Mouse (Mus musculus): ENCODE measurements around the gene Macrod2. TPM values are rescaled to one million over a fixed set of nuclear protein-coding genes. Genes with fewer than 3 reads are reported as not detected.

The Macrod2 gene
- polyA plus RNA-seq, 1 experiment from 2014 or later = 35.0 TPM

- 94% methylated on average over 11 of the region's 11 CpGs for WGBS
- no peak overlapping the region for H3K4me3 ChIP-seq
Measured at GRCm38 (mm10) chr2:140773456-140773855, 378.3 kb downstream of the Macrod2 start.

GRCm38 (mm10) chr2:140774808-140775370 lies 379.8 kb downstream of the Macrod2 start:
- Histone ChIP-seq H3K4me1 (0 out of 2 replicates have a peak, but pooled peaks cover 4% of the 10 kb centered on the region), H3K27ac (no peak overlapping the region), H3K9me3 (no peaks in the 10 kb centered on the region), H3K4me2 (no peak overlapping the region), H3K27me3 (no peaks in the 10 kb centered on the region), H3K4me3 (no peak overlapping the region), H3K9ac (no peak overlapping the region), H3K36me3 (no peaks in the 10 kb centered on the region)
- no peak for ATAC-seq (ENCODE audit: borderline replicate concordance, extremely low read depth, low FRiP score, low TSS enrichment)
- WGBS = 78% methylated on average over 4 of the region's 4 CpGs

More at GRCm38 (mm10) chr2:140773456-140773855, 378.3 kb downstream of the Macrod2 start:
- Histone ChIP-seq H3K9me3 (no peaks in the 10 kb centered on the region), H3K9ac (no peak overlapping the region), H3K27me3 (no peaks in the 10 kb centered on the region), H3K36me3 (no peaks in the 10 kb centered on the region), H3K4me1 (0 out of 2 replicates have a peak, but pooled peaks cover 4% of the 10 kb centered on the region), H3K4me2 (no peak overlapping the region), H3K27ac (no peak overlapping the region)
- no peak for ATAC-seq (ENCODE audit: borderline replicate concordance, extremely low read depth, low FRiP score, low TSS enrichment)

- Histone ChIP-seq H3K9me3 (no peaks in the 10 kb centered on the region), H3K4me3 (no peak overlapping the region), H3K4me2 (no peak overlapping the region), H3K9ac (no peak overlapping the region), H3K27ac (no peak overlapping the region), H3K36me3 (no peaks in the 10 kb centered on the region), H3K27me3 (no peaks in the 10 kb centered on the region), H3K4me1 (0 out of 2 replicates have a peak, but pooled peaks cover 4% of the 10 kb centered on the region)
- ATAC-seq (ENCODE audit: borderline replicate concordance, extremely low read depth, low FRiP score, low TSS enrichment) = peak; percentile 82; the same call in 1 of the 2 replicates
- 36% methylated on average over 8 of the region's 8 CpGs for WGBS
Measured at GRCm38 (mm10) chr2:140775448-140776101, 380.5 kb downstream of the Macrod2 start.

GRCm38 (mm10) chr2:140778212-140778611 lies 383.1 kb downstream of the Macrod2 start:
- Histone ChIP-seq H3K4me1 (0 out of 2 replicates have a peak, but pooled peaks cover 4% of the 10 kb centered on the region), H3K4me2 (no peak overlapping the region), H3K9ac (no peak overlapping the region), H3K27ac (no peak overlapping the region), H3K36me3 (no peaks in the 10 kb centered on the region), H3K9me3 (no peaks in the 10 kb centered on the region), H3K27me3 (no peaks in the 10 kb centered on the region), H3K4me3 (no peak overlapping the region)
- 73% methylated on average over 13 of the region's 13 CpGs for WGBS
- ATAC-seq (ENCODE audit: borderline replicate concordance, extremely low read depth, low FRiP score, low TSS enrichment) = no peak

GRCm38 (mm10) chr2:140783041-140783440 lies 387.9 kb downstream of the Macrod2 start:
- Histone ChIP-seq H3K9me3 (no peaks in the 10 kb centered on the region), H3K36me3 (no peaks in the 10 kb centered on the region), H3K4me1 (no peaks in the 10 kb centered on the region), H3K9ac (no peak overlapping the region), H3K4me3 (no peak overlapping the region), H3K27ac (no peak overlapping the region), H3K4me2 (no peak overlapping the region), H3K27me3 (no peaks in the 10 kb centered on the region)
- 52% methylated on average over 1 of the region's 1 CpGs for WGBS
- ATAC-seq (ENCODE audit: borderline replicate concordance, extremely low read depth, low FRiP score, low TSS enrichment) = no peak

- H3K27ac ChIP-seq = no peak overlapping the region
- no peaks in the 10 kb centered on the region for H3K36me3 ChIP-seq
- no peaks in the 10 kb centered on the region for H3K4me1 ChIP-seq
- H3K9me3 ChIP-seq = no peaks in the 10 kb centered on the region
- no peak overlapping the region for H3K9ac ChIP-seq
- H3K4me3 ChIP-seq = no peak overlapping the region
- H3K4me2 ChIP-seq = no peak overlapping the region
- no peaks in the 10 kb centered on the region for H3K27me3 ChIP-seq
- ATAC-seq (ENCODE audit: borderline replicate concordance, extremely low read depth, low FRiP score, low TSS enrichment) = no peak
- WGBS = 80% methylated on average over 2 of the region's 2 CpGs
Measured at GRCm38 (mm10) chr2:140784626-140785025, 389.5 kb downstream of the Macrod2 start.

GRCm38 (mm10) chr2:140790363-140790762 lies 395.3 kb downstream of the Macrod2 start:
- no peaks in the 10 kb centered on the region for H3K27me3 ChIP-seq
- no peaks in the 10 kb centered on the region for H3K9me3 ChIP-seq
- H3K4me2 ChIP-seq = no peak overlapping the region
- H3K4me1 ChIP-seq = no peaks in the 10 kb centered on the region
- no peak for ATAC-seq (ENCODE audit: borderline replicate concordance, extremely low read depth, low FRiP score, low TSS enrichment)
- H3K4me3 ChIP-seq = no peak overlapping the region
- no peak overlapping the region for H3K9ac ChIP-seq
- H3K36me3 ChIP-seq = no peaks in the 10 kb centered on the region
- WGBS = 39% methylated on average over 5 of the region's 5 CpGs
- no peak overlapping the region for H3K27ac ChIP-seq

GRCm38 (mm10) chr2:140793886-140794608 lies 398.9 kb downstream of the Macrod2 start:
- Histone ChIP-seq H3K4me3 (no peak overlapping the region), H3K27ac (no peak overlapping the region), H3K36me3 (no peaks in the 10 kb centered on the region), H3K27me3 (no peaks in the 10 kb centered on the region), H3K9ac (no peak overlapping the region), H3K9me3 (no peaks in the 10 kb centered on the region), H3K4me1 (no peaks in the 10 kb centered on the region), H3K4me2 (no peak overlapping the region)
- ATAC-seq (ENCODE audit: borderline replicate concordance, extremely low read depth, low FRiP score, low TSS enrichment) = no peak
- 72% methylated on average over 4 of the region's 4 CpGs for WGBS

GRCm38 (mm10) chr2:140811693-140812092 lies 416.6 kb downstream of the Macrod2 start:
- no peak overlapping the region for H3K27ac ChIP-seq
- no peak overlapping the region for H3K4me3 ChIP-seq
- ATAC-seq (ENCODE audit: borderline replicate concordance, extremely low read depth, low FRiP score, low TSS enrichment) = no peak
- H3K4me1 ChIP-seq = no peaks in the 10 kb centered on the region
- WGBS = 79% methylated on average over 4 of the region's 4 CpGs
- no peaks in the 10 kb centered on the region for H3K36me3 ChIP-seq
- H3K4me2 ChIP-seq = no peak overlapping the region
- H3K9ac ChIP-seq = no peak overlapping the region
- H3K27me3 ChIP-seq = no peaks in the 10 kb centered on the region
- no peaks in the 10 kb centered on the region for H3K9me3 ChIP-seq

- Histone ChIP-seq H3K4me2 (no peak overlapping the region), H3K27me3 (no peaks in the 10 kb centered on the region), H3K9me3 (no peaks in the 10 kb centered on the region), H3K9ac (no peak overlapping the region), H3K4me1 (peaks cover 13% of the 10 kb centered on the region; the same call in 1 of the 2 replicates), H3K27ac (no peak overlapping the region), H3K36me3 (no peaks in the 10 kb centered on the region), H3K4me3 (no peak overlapping the region)
- no peak for ATAC-seq (ENCODE audit: borderline replicate concordance, extremely low read depth, low FRiP score, low TSS enrichment)
- 0% methylated on average over 2 of the region's 2 CpGs for WGBS
Measured at GRCm38 (mm10) chr2:140819391-140820120, 424.4 kb downstream of the Macrod2 start.

- no peaks in the 10 kb centered on the region for H3K36me3 ChIP-seq
- no peaks in the 10 kb centered on the region for H3K27me3 ChIP-seq
- no peak for ATAC-seq (ENCODE audit: borderline replicate concordance, extremely low read depth, low FRiP score, low TSS enrichment)
- no peak overlapping the region for H3K9ac ChIP-seq
- 87% methylated on average over 3 of the region's 3 CpGs for WGBS
- no peak overlapping the region for H3K4me3 ChIP-seq
- H3K4me1 ChIP-seq = peaks cover 13% of the 10 kb centered on the region; the same call in 1 of the 2 replicates
- no peak overlapping the region for H3K4me2 ChIP-seq
- H3K27ac ChIP-seq = no peak overlapping the region
- H3K9me3 ChIP-seq = no peaks in the 10 kb centered on the region
Measured at GRCm38 (mm10) chr2:140822378-140822777, 427.3 kb downstream of the Macrod2 start.
